Mouse (Mus musculus): ENCODE results near the gene Abcc8. TPM values are rescaled to one million over a fixed set of nuclear protein-coding genes. Genes with fewer than 3 reads are reported as not detected.
"Not testable (repeated sequence)": the region's sequence is repeated elsewhere in the genome, so short reads cannot be mapped to it uniquely, and the experiment has no call there.

Gene Abcc8
- total RNA-seq (2021), result 10 to 100 TPM; 53.4 to 61.5 TPM
- long read RNA-seq, experiment 1, full-length matches to known transcripts, result 1 of 35 reads
- long read RNA-seq, experiment 1, partial matches to known transcripts, result 10 of 35 reads
- long read RNA-seq, experiment 1, other reads (novel, unspliced or antisense), result 24 of 35 reads
- long read RNA-seq, experiment 2, full-length matches to known transcripts, result 5 of 52 reads
- long read RNA-seq, experiment 2, partial matches to known transcripts, result 19 of 52 reads
- long read RNA-seq, experiment 2, other reads (novel, unspliced or antisense), result 28 of 52 reads

DNA sequence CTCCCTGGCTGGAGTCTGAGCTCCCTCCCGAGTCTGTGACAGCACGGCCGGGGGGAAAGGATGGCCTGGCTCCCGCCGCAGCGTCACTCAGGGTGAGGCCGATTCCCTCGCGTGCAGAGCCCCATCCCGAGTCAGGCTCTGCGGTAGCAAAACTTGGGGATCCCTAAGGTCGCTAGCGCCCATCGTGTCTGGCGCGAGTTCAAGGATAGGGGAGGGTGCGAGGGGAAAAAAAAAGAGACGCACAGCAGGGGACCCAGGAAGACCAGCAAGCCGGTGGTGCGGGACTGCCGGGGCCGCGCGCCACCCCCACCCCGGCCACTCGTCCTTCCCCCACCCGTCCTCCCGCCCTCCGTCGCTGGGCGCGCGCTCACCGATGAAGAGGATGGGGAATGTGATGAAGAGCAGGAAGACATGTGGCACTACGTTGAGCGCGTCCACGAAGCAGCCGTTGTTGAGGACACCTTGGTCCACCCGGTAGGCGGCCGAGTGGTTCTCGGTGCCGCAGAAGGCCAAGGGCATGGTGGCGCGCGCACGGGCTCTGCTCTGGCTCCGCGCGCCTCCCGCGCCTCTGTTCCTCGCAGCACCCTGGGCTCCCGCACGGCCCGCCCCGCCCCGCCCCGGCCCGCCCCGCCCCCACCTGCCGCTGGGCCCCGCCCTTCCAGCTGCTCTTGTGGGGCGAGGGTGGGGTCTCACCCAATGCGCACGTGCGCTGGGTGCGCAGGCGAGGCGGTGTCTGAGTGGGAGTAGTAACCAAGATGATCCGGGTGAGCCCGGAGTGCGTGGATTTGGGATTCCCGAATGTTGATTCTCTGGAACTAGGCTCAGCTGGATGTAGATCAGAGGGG lies at the start of gene Abcc8:
Gene Abcc8, minus strand, starts transcription at position 603 of the 845 bp plus-strand sequence.
- DNase-seq, result peak in 1 of 2 experiments; percentile 18
- intact Hi-C loops (cut with DNase I), result no loop called here

DNA sequence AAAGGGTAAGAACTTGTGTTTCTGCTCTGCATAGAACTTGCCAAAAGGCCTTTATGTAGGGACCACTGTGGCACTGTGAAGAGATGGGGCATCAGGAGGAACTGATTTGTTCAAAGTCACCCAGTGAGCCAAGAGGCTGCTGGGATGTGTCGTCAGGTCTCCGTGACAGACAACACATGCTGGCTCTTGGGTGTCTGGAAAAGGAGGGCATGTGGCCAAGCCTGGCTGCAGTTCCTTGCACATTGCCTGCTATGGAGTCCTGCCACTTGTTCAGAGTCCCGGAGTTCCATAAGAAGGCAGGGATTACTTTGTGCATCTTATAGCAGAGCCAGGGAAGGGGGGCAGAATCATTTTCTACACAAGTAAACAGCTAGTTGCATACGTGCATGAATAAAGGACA lies 47.1 kb upstream of the Abcc8 start:
- DNase-seq, result peak; percentile 77 to 81
- intact Hi-C loops (cut with DNase I), result no loop called here

DNA sequence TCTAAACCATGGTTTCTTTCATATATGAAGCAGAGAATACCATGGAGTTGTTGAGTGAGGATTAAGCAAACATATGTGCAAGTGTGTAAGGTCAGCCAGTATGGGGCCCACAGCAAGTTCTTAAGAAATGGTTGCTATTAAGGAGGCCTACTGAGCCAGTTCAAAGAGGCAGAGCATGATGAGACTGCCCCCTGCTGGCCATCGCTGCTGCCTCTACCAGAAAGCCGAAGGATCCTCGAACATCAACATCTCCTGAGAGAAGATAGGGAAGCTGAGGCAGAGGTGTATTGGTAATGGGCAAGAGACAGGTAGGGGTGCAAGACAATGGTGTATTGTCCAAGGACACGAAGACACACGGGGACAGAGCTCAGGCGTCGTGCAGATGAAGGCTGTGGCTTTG lies 46.4 kb upstream of the Abcc8 start:
- intact Hi-C loops (cut with DNase I), result no loop called here

DNA sequence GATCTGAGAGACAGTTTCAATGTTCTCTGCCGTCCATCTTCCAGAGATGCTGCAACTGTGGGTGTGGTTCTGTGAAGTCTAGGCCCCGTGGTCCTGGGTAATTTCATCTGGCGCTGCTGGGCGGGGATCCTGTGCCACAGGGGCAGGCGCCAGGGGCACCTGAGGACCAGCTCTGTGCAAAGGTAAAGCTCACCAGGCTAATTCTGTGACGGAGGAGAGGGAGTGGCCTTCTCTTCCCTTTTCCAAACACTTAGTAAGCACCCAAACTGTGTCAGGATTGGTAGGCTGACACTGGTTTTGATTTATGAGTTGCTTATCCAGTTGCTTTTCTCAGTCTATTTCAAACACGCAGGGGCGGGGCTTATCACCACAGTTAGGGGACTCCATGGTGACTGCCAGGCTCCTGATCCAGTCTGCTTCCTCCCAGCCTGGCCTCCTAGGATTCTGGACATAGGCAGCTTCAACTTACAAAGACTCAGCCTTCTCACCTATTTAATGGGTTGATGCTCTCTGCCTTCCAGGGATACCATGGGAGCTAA lies 40.8 kb upstream of the Abcc8 start:
- intact Hi-C loops (cut with DNase I), result no loop called here
- no peak for DNase-seq

More for the DNA sequence above, 46.4 kb upstream of the Abcc8 start:
- peak; percentile 26 to 32 for DNase-seq

DNA sequence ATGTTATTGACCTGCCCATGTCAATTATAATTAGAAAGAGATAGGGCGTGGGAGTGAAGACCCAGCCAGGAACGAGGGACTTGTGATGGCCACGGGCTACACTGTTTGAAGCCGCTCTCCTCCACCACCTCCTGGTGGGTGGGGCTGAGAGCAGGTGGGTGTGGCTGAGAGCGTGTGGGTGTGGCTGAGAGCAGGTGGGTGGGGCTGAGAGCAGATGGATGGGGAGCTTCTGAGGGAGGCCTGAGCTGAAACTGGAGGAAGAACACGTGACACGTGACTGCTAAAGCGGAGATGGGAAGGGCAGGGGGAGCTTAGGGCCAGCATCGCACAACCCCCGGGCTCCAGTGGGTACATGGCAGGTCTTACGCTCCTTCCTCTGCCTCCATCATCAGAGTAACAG lies 38.6 kb upstream of the Abcc8 start:
- intact Hi-C loops (cut with DNase I), result no loop called here
- no peak for DNase-seq

DNA sequence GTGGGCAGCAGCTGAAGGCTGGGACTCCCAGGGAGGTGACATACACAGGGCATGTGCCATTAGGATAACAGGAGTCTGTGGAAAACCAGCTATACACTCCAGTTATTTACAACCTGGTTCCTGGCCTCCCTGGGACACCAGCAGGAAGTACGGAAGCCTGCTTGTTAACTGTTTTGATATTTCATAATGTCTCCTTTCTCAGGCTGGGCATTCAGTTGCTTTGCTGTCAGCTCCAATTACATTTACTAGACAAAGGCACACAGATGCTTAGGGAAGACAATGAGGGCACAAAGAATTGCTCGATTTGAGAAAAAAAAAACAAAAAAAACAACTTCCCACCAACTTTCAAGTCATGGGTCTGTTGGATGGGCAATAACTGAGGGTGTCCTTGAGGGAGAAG lies 36.6 kb upstream of the Abcc8 start:
- DNase-seq, result no peak
- intact Hi-C loops (cut with DNase I), result no loop called here

DNA sequence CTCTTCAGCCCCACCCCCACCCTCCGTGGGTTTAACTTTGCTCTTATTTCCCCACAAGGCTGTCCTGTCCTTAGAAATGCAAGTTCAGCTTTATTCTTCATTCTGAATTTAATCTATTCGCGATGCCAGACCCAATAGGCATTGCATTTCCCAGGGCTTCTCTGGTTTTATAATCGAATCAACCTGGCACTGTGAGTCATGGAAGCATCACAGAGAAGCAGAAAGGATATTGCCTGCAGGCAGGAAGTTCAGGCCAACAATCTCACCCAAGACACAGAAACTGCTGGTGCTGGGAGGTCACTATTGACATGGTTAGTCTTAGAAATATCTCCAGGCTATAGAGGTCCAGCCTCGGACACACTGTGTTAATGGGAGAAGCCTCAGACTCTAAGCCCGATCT lies 30.4 kb upstream of the Abcc8 start:
- no peak for DNase-seq
- intact Hi-C loops (cut with DNase I), result no loop called here

DNA sequence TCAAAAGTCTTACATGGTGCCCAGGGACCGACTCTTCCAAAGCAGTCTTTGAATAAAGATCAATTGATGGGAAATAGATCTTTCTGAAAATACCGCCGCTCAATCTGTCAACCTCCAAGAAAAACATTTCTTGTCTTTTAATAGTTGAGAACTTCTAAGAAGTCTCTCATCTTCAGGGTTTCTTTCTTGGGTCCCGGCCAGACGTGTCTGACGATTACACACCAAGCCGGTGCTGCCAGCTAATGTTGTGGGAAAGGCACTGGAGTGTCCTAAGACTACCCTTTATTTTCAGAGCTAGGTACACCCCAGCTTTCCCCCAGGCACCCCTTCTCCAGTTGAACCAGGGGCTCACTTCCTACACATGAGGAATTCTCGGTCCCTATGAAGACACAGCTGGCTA lies 28.3 kb upstream of the Abcc8 start:
- intact Hi-C loops (cut with DNase I), result loop anchor here (5.0 kb wide), 1 partner anchor 1756 kb away; no protein-coding TSS in a partner anchor
- DNase-seq, result no peak

DNA sequence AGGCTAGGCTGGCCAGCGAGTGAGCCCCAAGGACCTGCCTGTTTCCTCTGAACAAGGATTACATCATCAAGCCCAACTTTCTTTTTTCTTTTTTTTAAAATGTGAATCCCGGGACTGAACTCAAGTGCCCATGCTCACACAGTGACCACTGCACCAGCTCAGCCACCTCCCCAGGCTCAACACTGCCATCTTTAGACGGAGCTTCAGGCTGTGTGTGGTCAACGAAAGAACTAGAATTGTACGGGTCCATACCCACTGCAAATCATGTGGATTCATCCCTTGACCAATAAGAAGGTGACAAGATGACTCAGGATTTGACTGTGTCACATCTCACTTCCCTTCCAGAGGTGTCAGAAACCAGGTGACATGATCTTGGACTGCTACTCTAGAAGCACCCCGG lies 24.9 kb upstream of the Abcc8 start:
- no peak for DNase-seq
- intact Hi-C loops (cut with DNase I), result loop anchor here (1.0 to 5.0 kb wide), 2 partner anchors 108 to 1752 kb away; no protein-coding TSS in a partner anchor

DNA sequence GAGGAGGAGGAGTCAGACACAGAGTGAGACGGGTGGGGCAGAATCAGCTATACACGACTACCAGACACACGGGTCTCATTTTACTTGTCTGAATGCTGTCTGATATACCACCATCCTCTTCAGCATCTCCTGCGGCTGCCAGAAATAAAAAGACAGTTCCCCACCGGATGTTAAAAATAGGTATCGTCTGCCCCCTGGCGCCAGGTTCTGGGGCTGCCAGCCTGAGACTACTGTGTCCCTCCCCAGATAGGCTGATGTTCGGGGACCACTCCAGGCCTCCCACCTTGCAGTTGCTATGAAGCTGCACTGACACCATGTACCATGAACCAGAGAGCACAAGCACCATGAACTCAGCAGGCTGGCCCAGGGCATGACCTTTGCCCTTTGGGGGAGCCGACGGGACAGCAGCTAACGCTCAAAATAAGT lies 24.2 kb upstream of the Abcc8 start:
- intact Hi-C loops (cut with DNase I), result loop anchor here (1.0 kb wide), 1 partner anchor 108 kb away; no protein-coding TSS in a partner anchor

DNA sequence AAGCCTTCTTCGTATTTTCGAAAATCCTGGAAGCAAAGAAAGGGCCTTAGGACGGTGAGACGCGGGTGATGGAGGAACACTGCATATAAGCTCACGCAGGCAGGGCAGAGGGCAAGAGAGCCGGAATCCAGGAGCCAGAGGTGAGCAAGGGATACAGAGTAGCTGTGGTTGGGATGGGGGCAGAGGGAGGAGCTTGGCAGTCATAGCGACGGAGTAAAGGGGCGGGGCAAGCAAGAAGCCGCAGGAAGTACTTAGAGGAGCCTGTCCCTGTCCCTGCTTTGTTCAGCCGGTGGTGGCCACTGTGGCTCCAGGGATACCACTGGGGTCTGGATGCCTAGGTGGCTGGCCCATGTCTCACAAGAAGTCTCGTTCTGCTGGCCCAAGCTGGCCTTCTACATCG lies 21.8 kb upstream of the Abcc8 start:
- intact Hi-C loops (cut with DNase I), result no loop called here

More for the DNA sequence above, 24.2 kb upstream of the Abcc8 start:
- peak; percentile 31 to 57 for DNase-seq

DNA sequence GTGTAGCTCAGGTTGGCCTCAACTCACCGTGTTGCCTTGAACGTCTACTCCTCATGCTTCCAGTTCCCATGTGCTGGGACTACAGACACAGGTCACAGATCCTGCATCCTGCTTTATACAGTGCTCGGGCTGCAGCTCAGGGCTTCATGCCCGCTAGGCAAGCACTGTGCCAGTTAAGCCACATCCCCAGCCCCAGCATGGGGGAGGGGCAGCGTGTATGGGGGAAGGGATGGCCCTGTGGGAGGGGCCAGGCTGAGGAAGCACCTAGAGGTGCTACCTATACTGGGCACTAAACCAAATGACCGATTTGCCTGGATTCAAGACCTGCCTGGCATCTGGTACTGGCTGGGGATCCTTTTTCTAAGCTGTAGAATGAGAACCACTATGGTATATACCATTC lies 20.2 kb upstream of the Abcc8 start:
- intact Hi-C loops (cut with DNase I), result no loop called here
- no peak for DNase-seq

More for the DNA sequence above, 21.8 kb upstream of the Abcc8 start:
- no peak for DNase-seq

DNA sequence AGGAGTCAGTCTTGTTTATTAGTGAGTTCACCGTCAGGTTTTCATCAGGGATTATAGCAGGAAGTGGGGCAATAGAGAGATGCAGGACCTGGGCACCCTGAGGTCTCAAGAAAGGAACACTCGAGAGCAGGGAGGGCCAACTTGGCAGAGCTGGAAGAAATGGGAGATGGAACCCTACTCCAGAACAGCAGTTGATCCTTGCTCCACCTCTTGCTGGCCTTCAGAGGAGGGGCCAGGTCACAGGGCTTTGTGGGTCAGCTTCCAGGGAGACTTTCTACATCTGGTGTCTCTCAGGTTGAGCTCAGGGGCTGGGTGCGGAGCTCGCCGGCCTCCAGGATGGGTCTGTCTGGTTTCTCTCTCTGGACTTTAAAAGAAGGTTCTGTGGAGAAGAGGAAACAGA lies 15.5 kb upstream of the Abcc8 start:
- DNase-seq, result no peak
- intact Hi-C loops (cut with DNase I), result no loop called here

DNA sequence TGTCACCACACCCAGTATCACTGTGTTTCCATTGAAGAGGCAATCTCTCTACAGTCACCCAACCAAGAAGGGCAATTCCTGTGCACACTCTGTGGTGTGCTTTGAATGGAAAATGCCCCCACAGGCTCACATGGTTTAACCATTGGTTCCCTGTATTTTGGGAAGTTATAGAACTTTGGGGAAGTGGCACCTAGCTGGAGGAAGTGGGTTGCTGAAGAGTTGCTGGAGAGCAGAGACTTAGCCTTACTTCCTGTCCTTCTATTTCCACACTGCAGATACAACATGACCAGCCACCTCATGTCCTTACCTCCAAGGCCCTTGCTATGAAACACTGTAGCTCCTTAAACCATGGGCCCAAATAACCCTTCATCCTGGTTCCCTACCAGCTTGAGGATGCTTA lies 4.4 kb upstream of the Abcc8 start:
- no peak for DNase-seq
- intact Hi-C loops (cut with DNase I), result no loop called here

DNA sequence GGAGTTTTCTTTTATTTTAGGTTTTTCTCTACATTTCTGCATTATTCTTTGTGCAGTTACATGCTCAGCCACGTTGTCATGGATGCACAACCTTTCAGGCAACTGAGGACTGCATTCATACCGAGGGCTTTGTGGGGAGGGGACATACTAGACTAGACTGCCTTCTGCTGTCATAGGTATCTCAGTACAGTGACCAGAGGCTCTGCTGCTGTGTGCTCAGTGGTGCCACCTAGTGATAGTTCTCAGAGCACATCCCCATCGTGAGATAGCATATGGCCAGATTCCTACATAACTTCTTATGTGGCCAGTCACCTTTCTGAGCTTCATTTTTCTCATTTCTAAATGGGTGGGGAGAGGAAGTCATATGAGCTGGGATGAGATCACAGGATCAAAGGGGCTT lies 1.8 kb upstream of the Abcc8 start:
- DNase-seq, result peak; percentile 45 to 71
- intact Hi-C loops (cut with DNase I), result no loop called here

DNA sequence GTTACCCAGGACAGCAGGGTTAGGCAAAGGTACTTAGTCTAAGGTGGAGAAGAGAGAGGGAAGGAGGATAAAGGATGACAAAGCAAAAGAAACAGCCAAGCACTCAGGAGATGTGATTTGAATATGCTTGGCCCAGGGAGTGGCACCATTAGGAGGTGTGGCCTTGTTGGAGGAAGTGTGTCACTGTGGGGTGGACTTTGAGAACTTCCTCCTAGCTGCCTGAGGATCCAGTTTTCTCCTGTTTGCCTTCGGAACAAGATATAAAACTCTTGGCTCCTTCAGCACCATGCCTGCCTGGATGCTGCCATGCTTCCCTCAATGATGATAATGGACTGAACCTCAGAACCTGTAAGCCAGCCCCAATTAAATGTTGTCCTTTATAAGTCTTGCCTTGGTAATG lies 10.9 kb downstream of the Abcc8 start:
- DNase-seq; intact Hi-C loops (cut with DNase I): not testable (repeated sequence)

DNA sequence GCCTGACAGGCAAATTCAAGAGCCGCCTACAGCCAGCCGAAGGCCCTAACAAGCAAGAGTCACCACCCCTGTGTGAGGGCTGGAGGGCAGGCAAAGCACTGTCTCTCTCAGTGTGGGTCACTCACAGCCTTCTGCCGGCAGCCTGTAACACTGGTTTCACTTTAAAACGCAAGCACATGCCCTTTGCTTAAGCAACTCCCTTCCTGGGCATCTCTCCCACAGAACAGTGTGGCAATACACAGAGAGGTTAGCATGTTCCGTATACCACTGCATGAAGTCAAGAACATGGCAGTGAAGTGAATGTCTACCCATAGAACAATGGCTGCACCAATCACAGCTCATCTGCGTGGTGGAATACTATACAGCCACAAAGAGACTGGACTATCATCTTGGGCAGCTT lies 11.4 kb downstream of the Abcc8 start:
- intact Hi-C loops (cut with DNase I), result no loop called here
- DNase-seq, result no peak

DNA sequence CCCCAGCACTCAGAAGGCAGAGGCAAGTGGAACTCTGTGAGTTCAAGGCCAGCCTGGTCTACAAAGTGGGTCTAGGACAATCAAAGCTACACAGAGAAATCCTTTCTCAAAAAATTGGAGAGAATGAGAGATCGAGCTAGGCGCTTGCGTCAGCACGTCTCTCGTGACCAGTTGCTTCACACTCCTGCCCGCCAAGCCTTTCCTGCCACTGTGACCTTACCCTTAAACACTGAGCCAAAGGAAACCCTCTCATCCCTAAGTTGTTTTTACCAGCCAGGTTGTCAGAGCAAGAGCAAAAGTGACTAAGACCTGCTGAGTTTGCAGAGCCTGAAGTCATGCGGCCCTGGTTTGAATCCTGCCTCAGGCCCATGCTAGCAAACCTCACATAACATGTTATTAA lies 11.9 kb downstream of the Abcc8 start:
- no peak for DNase-seq
- intact Hi-C loops (cut with DNase I), result no loop called here

DNA sequence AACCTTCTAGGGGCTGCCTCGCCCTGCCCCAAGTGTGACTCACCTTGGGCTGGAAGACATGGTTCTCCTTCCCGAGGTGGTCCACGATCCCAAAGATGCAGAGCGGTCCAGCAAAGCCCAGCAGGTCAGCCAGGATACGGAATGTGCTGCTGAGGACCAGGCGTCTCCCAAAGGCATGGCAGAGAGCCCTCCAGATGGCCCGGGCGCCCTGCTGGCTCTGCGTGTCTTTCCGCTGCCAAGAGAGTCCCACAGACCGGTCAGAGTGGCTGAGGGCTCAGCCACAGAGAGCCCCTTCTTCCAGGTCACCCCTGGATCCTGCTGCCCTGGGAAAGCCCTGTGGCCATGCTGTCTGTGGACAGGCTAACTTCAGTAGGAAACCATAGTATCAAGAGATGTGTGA lies 14.0 kb downstream of the Abcc8 start:
- intact Hi-C loops (cut with DNase I), result no loop called here
- DNase-seq, result no peak

DNA sequence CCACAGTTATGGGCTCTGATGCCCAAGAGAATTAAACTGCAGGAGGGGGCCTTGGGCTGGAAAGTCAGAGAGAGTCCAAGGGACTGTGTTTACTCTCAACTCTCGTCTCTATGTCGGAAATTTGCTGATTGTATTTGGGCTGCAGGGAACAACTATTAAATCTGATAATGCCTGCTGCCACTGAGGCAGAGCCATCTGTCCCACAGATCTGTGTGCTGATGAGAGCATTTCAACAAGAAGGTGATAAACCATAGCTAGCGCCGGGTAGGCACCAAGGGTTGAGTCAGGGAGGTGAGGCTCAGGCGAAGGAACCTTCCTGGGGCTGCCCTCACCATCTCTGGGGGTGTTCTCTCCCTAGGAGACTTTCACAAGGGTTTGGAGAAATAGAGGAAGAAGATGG lies 17.1 kb downstream of the Abcc8 start:
- DNase-seq, result no peak
- intact Hi-C loops (cut with DNase I), result no loop called here

DNA sequence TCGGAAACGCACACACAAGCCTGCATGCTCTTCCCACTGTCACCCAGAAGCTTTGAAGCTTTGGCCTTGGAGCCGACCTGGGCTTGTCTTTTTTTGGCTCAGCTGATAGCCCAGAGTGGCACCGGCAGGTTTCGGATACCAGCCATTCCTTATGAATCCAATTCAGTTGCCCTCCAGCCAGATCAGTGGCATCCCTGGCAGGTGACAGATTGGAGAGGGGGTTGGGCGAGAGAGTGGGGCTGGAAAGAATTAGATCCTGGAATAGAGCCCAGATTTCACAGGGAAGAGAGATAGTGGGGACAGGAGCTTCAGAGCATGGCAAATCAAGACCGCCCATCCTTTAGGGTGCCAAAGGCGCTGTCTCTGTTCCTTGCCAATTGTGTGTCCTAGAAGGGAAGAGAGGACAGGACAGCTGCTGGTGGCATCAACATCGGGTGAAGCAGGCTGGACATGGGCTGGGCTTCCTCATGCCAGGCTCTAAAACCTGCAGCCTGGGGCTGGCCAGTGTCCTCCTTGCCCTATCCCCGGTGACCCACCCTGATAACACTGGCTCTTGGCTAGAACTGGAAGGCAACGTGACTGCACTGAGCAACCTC lies 17.6 kb downstream of the Abcc8 start:
- intact Hi-C loops (cut with DNase I), result no loop called here
- DNase-seq, result peak; percentile 46 to 77

All from heart, postnatal 14 days (tissue).